Mouse (Mus musculus) left cerebral cortex, adult 2 months (tissue): ENCODE data around the gene B3gntl1. TPM values are rescaled to one million over a fixed set of nuclear protein-coding genes. Genes with fewer than 3 reads are reported as not detected.

Experiments
- DNase-seq, 2 experiments: peaks; one replicate each; pipeline ENCODE4 v3.0.0; 2021 to 2022; ENCODE audit warnings: low spot score in 2 of 2, mixed read lengths in 1 of 2; ENCODE audit errors: extremely low spot score in 1 of 2
- H3K27ac ChIP-seq: fragments of 200-600 bp; 2 replicates; pipeline ENCODE4 v1.8.1; 2022
- H3K4me3 ChIP-seq: fragments of 200-600 bp; 2 replicates; pipeline ENCODE4 v1.8.1; 2022
- CTCF ChIP-seq: fragments of 200-600 bp; IDR thresholded peaks from 2 replicates; pipeline ENCODE4 v1.8.1; 2022; ENCODE audit warnings: antibody characterized with exemption, mild to moderate bottlenecking, moderate library complexity
- intact Hi-C: fragments of 180-260 bp; cut with DNase I; formaldehyde crosslinking; loops from one replicate; pipeline ENCODE4 v1.15.1; 2025
- total RNA-seq, 2 experiments: library from RNA; stranded (reverse); gene quantifications; 2 replicates each; pipeline ENCODE4 v1.2.3; 2021

B3gntl1 gene
- total RNA-seq, 2 experiments from 2014 or later = 6.7 to 6.8 TPM

- TF ChIP-seq CTCF = no peak
- intact Hi-C loops = loop anchor here (2.0 to 5.0 kb wide), 2 partner anchors 48 to 88 kb away; no protein-coding TSS in a partner anchor
- Histone ChIP-seq H3K27ac (peak overlapping the region; percentile 82), H3K4me3 (no peak overlapping the region)
- no peak for DNase-seq
Measured at GRCm38 (mm10) chr11:121654406-121654945, 18.5 kb downstream of the B3gntl1 start.

DNA sequence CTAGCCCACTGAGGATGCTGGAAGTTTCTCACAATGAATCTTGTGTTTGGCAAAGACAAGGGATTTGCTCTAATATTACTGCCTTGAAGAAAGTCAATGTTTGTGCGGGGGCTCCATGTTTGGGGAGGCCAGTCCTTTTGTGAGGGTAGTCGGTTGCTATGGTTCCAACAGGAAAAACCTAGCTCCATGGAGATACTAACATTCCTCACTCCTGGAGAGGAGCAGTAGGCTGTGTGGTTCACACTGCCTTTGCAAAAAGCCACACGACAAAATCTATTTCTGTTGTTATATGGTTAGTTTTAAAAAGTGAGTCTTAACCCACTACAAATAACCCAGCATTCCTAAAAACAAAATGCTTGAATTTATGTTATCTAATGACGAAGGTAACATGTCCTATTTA is 19.3 kb downstream of the B3gntl1 start:
- Histone ChIP-seq H3K4me3 (no peak overlapping the region), H3K27ac (peak overlapping the region; percentile 82)
- no peak for DNase-seq
- intact Hi-C loops = loop anchor here (2.0 to 5.0 kb wide), 3 partner anchors 49 to 155 kb away; no protein-coding TSS in a partner anchor
- no peak for TF ChIP-seq CTCF

DNA sequence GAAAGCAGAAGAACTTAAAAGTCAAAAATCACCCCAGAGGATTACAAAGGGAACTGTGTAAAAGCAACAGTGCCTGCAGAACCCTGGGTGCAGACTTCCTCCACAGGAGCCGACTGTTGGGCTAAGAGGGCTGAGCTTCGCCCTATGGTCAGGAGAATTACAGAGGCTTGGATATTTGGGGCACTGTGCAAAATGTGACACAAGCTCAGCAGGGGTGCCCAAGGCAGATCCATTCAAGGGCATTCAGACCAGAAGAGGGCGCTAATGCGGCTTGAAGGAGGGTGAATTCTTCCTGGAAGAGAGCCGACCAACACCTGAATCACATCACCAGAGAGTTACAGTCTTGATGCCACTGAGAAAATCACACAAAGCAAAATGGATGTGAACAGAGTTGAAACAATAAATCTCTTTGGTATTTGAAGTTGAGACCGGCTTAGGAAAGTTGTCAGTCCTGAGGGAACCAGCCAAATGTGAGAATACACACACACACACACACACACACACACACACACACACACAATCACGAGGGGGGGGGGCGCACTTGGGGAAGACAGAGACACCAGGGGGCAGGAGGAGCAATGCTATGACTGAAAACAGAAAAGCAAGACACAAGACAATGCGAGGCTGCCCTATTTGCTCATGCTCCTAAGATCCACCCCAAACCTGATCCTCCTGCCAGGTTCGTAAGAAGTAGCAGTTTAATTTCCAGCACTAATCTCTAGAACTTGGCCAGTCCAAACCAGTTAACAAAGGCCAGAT is 20.2 kb downstream of the B3gntl1 start:
- TF ChIP-seq CTCF = peak; percentile 64
- no peak overlapping the region for H3K4me3 ChIP-seq
- DNase-seq = peak; percentile 51 to 63

GRCm38 (mm10) chr11:121651983-121652382 is 21.0 kb downstream of the B3gntl1 start:
- H3K27ac ChIP-seq = no peak overlapping the region
- no peak for TF ChIP-seq CTCF
- intact Hi-C loops = loop anchor here (2.0 to 5.0 kb wide), 2 partner anchors 90 to 157 kb away; no protein-coding TSS in a partner anchor
- DNase-seq = no peak
- no peak overlapping the region for H3K4me3 ChIP-seq

More for the DNA sequence above, 20.2 kb downstream of the B3gntl1 start:
- intact Hi-C loops = loop anchor here (2.0 to 5.0 kb wide), 2 partner anchors 90 to 156 kb away; no protein-coding TSS in a partner anchor
- peak overlapping the region; percentile 82 for H3K27ac ChIP-seq

DNA sequence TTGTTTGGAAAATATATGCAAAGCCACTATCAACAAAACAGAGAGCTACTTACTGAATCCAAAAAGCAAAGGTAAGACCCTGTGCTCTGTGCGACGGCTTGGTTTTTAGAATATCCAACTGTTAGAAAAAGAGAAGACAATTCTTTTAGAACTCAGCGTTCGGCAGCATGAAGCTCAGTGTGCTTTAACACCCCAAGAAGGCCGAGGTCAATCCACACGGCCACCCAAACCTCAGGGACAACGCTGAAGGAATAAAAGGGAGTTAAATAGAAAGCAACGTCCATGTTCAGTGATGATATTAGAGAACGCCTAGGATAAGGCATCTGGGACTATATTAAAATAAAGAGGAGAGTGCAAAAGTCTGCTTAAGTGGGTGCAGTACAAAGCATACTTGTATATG is 21.4 kb downstream of the B3gntl1 start:
- Histone ChIP-seq H3K27ac (no peak overlapping the region), H3K4me3 (no peak overlapping the region)
- intact Hi-C loops = loop anchor here (5.0 kb wide), 1 partner anchor 91 kb away; no protein-coding TSS in a partner anchor
- no peak for TF ChIP-seq CTCF
- no peak for DNase-seq

DNA sequence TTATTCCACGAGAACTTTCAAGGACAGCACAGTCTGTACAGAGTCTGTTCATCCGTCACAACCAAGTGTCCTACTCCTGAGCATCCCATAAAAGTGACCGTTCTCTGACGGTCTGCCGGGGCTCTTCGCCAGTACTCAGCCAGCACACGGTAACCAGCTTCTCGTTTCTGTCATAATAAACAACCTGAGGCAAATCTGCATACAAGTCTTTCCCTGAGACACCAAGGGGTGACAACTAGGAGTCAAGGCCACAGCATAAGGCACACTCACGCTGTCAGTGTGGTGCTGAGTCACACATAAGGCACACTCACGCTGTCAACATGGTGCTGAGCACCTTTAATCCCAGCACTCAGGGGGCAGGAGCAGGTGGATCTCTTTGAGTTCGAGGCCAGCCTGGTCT is 22.3 kb downstream of the B3gntl1 start:
- no peak for TF ChIP-seq CTCF
- no peak for DNase-seq
- H3K27ac ChIP-seq = peak overlapping the region; percentile 24; the same call in 1 of the 2 replicates
- intact Hi-C loops = loop anchor here (5.0 kb wide), 1 partner anchor 92 kb away; no protein-coding TSS in a partner anchor
- H3K4me3 ChIP-seq = no peak overlapping the region

DNA sequence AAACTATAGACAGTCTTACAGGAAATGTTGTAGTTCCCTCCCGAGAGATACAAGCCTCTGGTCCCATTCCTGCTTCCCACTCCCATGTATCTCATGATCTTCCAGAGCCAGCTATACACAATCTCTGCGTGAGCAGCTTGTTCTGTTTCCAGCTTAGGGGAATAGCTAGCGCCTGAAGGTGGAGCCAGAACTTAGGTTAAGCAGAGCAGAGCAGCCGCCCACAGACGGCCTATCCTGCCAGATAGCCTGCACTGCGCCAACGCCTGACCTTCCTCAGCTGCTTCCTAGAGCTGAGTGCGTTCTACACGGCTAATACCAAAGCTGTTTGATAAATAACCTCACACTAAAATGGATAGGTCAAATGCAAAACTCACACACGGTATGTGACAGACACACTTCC is 23.1 kb downstream of the B3gntl1 start:
- H3K27ac ChIP-seq = peak overlapping the region; percentile 24; the same call in 1 of the 2 replicates
- peak; percentile 19 for TF ChIP-seq CTCF
- intact Hi-C loops = loop anchor here (5.0 kb wide), 1 partner anchor 92 kb away; no protein-coding TSS in a partner anchor

GRCm38 (mm10) chr11:121648166-121648565 is 24.8 kb downstream of the B3gntl1 start:
- no peak for TF ChIP-seq CTCF
- intact Hi-C loops = no loop called here
- H3K27ac ChIP-seq = no peak overlapping the region
- no peak overlapping the region for H3K4me3 ChIP-seq
- no peak for DNase-seq

More for the DNA sequence above, 23.1 kb downstream of the B3gntl1 start:
- DNase-seq = peak; percentile 37 to 43
- H3K4me3 ChIP-seq = no peak overlapping the region

DNA sequence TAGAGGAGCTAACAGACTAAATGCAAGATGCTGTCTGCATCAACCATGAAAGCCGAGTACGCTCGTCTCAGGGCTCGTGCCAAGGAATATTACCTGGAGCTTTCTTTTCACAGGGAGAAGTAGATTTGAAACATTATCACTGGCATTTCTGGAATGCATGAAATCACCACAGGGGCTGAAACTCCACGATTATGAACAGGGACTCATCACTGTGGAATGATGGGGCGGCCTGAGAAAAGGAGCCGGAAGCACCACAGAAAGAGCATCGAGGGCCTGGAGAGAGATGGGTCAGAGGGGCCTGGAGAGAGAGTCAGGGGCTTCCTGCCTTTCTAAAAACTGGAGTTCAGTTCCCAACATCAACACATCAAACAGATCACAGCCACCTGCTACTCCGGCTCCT is 25.6 kb downstream of the B3gntl1 start:
- TF ChIP-seq CTCF = no peak
- no peak overlapping the region for H3K4me3 ChIP-seq
- DNase-seq = no peak
- intact Hi-C loops = no loop called here
- H3K27ac ChIP-seq = no peak overlapping the region

DNA sequence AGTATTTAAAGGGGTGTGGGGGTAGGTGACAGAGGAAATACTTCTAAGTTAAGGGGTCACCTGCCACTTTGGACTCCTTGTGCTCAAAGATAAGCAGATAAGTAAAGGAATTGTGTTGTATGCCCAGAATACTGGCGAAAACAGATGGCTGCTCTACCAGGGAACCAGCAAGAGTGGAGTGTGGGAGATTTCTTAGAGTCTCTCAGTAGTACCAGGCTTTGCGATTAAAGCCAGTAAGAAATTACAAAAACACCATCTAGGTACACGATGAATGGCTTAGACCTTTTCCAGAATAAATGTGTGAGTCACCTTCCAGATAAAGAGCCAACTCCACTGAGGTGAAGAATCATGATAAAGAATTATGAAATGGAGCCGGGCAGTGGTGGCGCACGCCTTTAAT is 27.6 kb downstream of the B3gntl1 start:
- intact Hi-C loops = no loop called here
- Histone ChIP-seq H3K27ac (peak overlapping the region; percentile 50; the same call in 1 of the 2 replicates), H3K4me3 (no peak overlapping the region)
- no peak for TF ChIP-seq CTCF
- no peak for DNase-seq

DNA sequence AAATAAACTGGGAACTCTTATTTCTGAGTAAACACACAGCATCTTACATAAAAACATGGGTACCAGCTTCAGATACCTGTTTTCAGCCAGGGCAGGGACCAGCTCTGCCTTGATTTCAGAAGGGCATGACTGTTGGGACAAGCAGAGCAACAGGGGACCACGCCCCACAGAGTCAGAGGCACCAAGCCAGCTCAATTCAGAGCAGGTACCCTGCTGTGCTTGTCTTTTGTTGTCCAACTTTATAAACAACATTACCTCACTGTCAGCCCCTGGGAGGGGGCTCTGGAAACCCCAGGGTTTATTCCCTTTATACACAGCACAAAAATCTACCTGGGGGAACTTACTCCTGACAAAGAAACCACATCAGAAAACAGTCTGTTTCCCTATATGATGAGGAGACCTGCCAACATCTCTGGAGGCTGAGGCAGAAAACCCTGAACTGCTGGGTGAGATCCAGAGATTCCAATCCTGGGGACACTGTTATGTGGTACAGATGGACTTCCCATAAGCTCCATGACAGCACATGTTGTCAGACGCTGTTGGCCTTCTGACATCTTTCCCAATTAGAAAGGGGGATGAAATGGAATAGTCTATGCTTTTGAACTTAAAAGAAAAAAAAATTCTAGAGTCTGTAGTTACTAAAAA is 31.3 kb downstream of the B3gntl1 start:
- no peak for TF ChIP-seq CTCF
- no peak for DNase-seq
- Histone ChIP-seq H3K27ac (no peak overlapping the region), H3K4me3 (no peak overlapping the region)
- intact Hi-C loops = no loop called here

- Histone ChIP-seq H3K4me3 (no peak overlapping the region), H3K27ac (no peak overlapping the region)
- TF ChIP-seq CTCF = no peak
- no peak for DNase-seq
- intact Hi-C loops = no loop called here
Measured at GRCm38 (mm10) chr11:121636646-121637045, 36.3 kb downstream of the B3gntl1 start.
